Mouse (Mus musculus) CH12.LX (cell line): ENCODE measurements around the gene Hist1h4d. TPM values are rescaled to one million over a fixed set of nuclear protein-coding genes. Genes with fewer than 3 reads are reported as not detected.

Source experiments
- DNase-seq: peaks from one replicate; pipeline ENCODE4 v3.0.0-alpha.2; 2013; ENCODE audit errors: extremely low read depth
- H3K27ac ChIP-seq: 2 replicates; pipeline ENCODE4 v1.5.1; 2012; ENCODE audit warnings: low read depth, mild to moderate bottlenecking, control low read depth, moderate library complexity; ENCODE audit not compliant: insufficient read depth
- H3K27me3 ChIP-seq: replicated peaks from 2 replicates; pipeline ENCODE3; 2012; ENCODE audit warnings: inconsistent platforms
- H3K36me3 ChIP-seq, 2 experiments: replicated peaks in 1 of 2; 2 replicates each; pipeline versions ENCODE3 to v1.6.1; 2012; ENCODE audit warnings: inconsistent platforms in 1 of 2, low read length in 1 of 2, mild to moderate bottlenecking in 1 of 2, mixed read lengths in 1 of 2, moderate library complexity in 1 of 2; ENCODE audit not compliant: control insufficient read depth in 1 of 2, insufficient read depth in 1 of 2
- H3K4me1 ChIP-seq, 2 experiments: 2 replicates each; pipeline ENCODE4 v1.6.1; 2012; ENCODE audit warnings: inconsistent platforms in 1 of 2, moderate library complexity in 1 of 2; ENCODE audit not compliant: insufficient read depth in 2 of 2, control insufficient read depth in 1 of 2
- H3K4me2 ChIP-seq: 2 replicates; pipeline ENCODE4 v1.6.1; 2012; ENCODE audit warnings: low read depth, mild to moderate bottlenecking, control low read depth; ENCODE audit not compliant: poor library complexity, insufficient read depth, severe bottlenecking
- H3K4me3 ChIP-seq, 3 experiments: fragments of 150-350 bp in 1 of 3; sonication (generic) in 1 of 3; replicated peaks in 1 of 3; 2 replicates each; pipeline versions ENCODE3 to v1.5.1; 2011 to 2012; ENCODE audit warnings: low read depth in 2 of 3, low read length in 2 of 3, mild to moderate bottlenecking in 2 of 3, moderate library complexity in 2 of 3, control low read depth in 1 of 3, improper control_type of control experiment in 1 of 3, inconsistent platforms in 1 of 3, mixed read lengths in 1 of 3; ENCODE audit not compliant: poor library complexity in 1 of 3
- H3K79me2 ChIP-seq: replicated peaks from 2 replicates; pipeline ENCODE4 v1.6.1; 2012; ENCODE audit warnings: mild to moderate bottlenecking, moderate library complexity; ENCODE audit not compliant: control insufficient read depth, poor library complexity, insufficient read depth, severe bottlenecking; ENCODE audit errors: extremely low read depth
- H3K9ac ChIP-seq: 2 replicates; pipeline ENCODE4 v1.6.1; 2012; ENCODE audit warnings: low read depth, mild to moderate bottlenecking, control low read depth, moderate library complexity; ENCODE audit not compliant: insufficient read depth
- H3K9me3 ChIP-seq: replicated peaks from 2 replicates; pipeline ENCODE3; 2012; ENCODE audit warnings: low read length, inconsistent platforms, mixed read lengths
- CHD1 ChIP-seq: IDR thresholded peaks from 2 replicates; pipeline ENCODE4 v1.6.1; 2012; ENCODE audit warnings: low read depth, low read length, improper control_type of control experiment, inconsistent platforms
- CHD2 ChIP-seq: IDR thresholded peaks from 2 replicates; pipeline ENCODE4 v1.6.1; 2011; ENCODE audit warnings: low read length, improper control_type of control experiment
- ETS1 ChIP-seq: conservative IDR thresholded peaks from 2 replicates; pipeline ENCODE4 v1.6.1; 2012; ENCODE audit warnings: low read depth, mild to moderate bottlenecking, inconsistent platforms, low read length, improper control_type of control experiment, moderate library complexity
- HCFC1 ChIP-seq: IDR thresholded peaks from 2 replicates; pipeline ENCODE4 v1.6.1; 2012; ENCODE audit warnings: low read depth, mild to moderate bottlenecking, inconsistent platforms, low read length, improper control_type of control experiment
- IRF4 ChIP-seq: IDR thresholded peaks from 2 replicates; pipeline ENCODE4 v1.6.1; 2014; ENCODE audit warnings: low read depth, mild to moderate bottlenecking, inconsistent platforms, low read length, improper control_type of control experiment
- JUN ChIP-seq: IDR thresholded peaks from 2 replicates; pipeline ENCODE4 v1.6.1; 2011; ENCODE audit warnings: low read depth, mild to moderate bottlenecking, low read length, improper control_type of control experiment, moderate library complexity; ENCODE audit not compliant: insufficient read depth
- JUND ChIP-seq: conservative IDR thresholded peaks from 2 replicates; pipeline ENCODE4 v1.6.1; 2011; ENCODE audit warnings: low read depth, low read length, improper control_type of control experiment
- KAT2A ChIP-seq: IDR thresholded peaks from 2 replicates; pipeline ENCODE4 v1.6.1; 2012; ENCODE audit warnings: low read length, improper control_type of control experiment, inconsistent platforms; ENCODE audit not compliant: insufficient replicate concordance
- MEF2A ChIP-seq: IDR thresholded peaks from 2 replicates; pipeline ENCODE4 v1.6.1; 2014; ENCODE audit warnings: low read depth, mild to moderate bottlenecking, inconsistent platforms, low read length, improper control_type of control experiment, borderline replicate concordance
- MXI1 ChIP-seq: IDR thresholded peaks from 2 replicates; pipeline ENCODE4 v1.6.1; 2011; ENCODE audit warnings: mild to moderate bottlenecking, low read depth, low read length, improper control_type of control experiment
- NRF1 ChIP-seq: IDR thresholded peaks from 2 replicates; pipeline ENCODE4 v1.6.1; 2014; ENCODE audit warnings: low read depth, mild to moderate bottlenecking, inconsistent platforms, low read length, improper control_type of control experiment, moderate library complexity
- PAX5 ChIP-seq: IDR thresholded peaks from 2 replicates; pipeline ENCODE4 v1.6.1; 2012; ENCODE audit warnings: low read length, inconsistent platforms, mixed read lengths
- POLR2A ChIP-seq: IDR thresholded peaks from 2 replicates; pipeline ENCODE4 v1.6.1; 2011; ENCODE audit warnings: low read depth, mild to moderate bottlenecking, improper control_type of control experiment, low read length
- RCOR1 ChIP-seq: conservative IDR thresholded peaks from 2 replicates; pipeline ENCODE4 v1.6.1; 2012; ENCODE audit warnings: low read depth, mild to moderate bottlenecking, inconsistent platforms, low read length, improper control_type of control experiment
- SIN3A ChIP-seq: IDR thresholded peaks from 2 replicates; pipeline ENCODE4 v1.6.1; 2012; ENCODE audit warnings: low read length, improper control_type of control experiment, inconsistent platforms
- SMC3 ChIP-seq: IDR thresholded peaks from 2 replicates; pipeline ENCODE4 v1.6.1; 2011; ENCODE audit warnings: low read depth, low read length, improper control_type of control experiment
- TBP ChIP-seq: conservative IDR thresholded peaks from 2 replicates; pipeline ENCODE4 v1.6.1; 2011; ENCODE audit warnings: low read depth, low read length, improper control_type of control experiment
- TCF12 ChIP-seq: IDR thresholded peaks from 2 replicates; pipeline ENCODE4 v1.6.1; 2014; ENCODE audit warnings: low read depth, mild to moderate bottlenecking, inconsistent platforms, low read length, improper control_type of control experiment
- USF2 ChIP-seq: conservative IDR thresholded peaks from 2 replicates; pipeline ENCODE4 v1.6.1; 2011; ENCODE audit warnings: low read depth, low read length, improper control_type of control experiment
- ZKSCAN1 ChIP-seq: IDR thresholded peaks from 2 replicates; pipeline ENCODE4 v1.6.1; 2012; ENCODE audit warnings: low read depth, inconsistent platforms, low read length, improper control_type of control experiment, borderline replicate concordance
- ZMIZ1 ChIP-seq: IDR thresholded peaks from 2 replicates; pipeline ENCODE4 v1.6.1; 2012; ENCODE audit warnings: low read depth, mild to moderate bottlenecking, inconsistent platforms, low read length, improper control_type of control experiment
- ZNF384 ChIP-seq: IDR thresholded peaks from 2 replicates; pipeline ENCODE4 v1.6.1; 2012; ENCODE audit warnings: low read depth, low read length, improper control_type of control experiment, inconsistent platforms
- dilution Hi-C: fragments of 300-500 bp; cut with MboI; formaldehyde crosslinking; loops from 2 replicates; pipeline ENCODE4 v1.14.3; 2020; ENCODE audit warnings: low sequenced_read_pairs; ENCODE audit not compliant: extremely low pct_unique_long_range_greater_than_20kb, extremely low pct_ligation_motif_present
- in situ Hi-C: fragments of 300-500 bp; cut with MboI; formaldehyde crosslinking; loops from 3 replicates; pipeline ENCODE4 v1.14.3; 2019; ENCODE audit warnings: low sequenced_read_pairs, low pct_ligation_motif_present, low pct_unique_long_range_greater_than_20kb, mixed read lengths
- polyA plus RNA-seq: library from polyadenylated mRNA; unstranded; fragments of >175 nt; gene quantifications from 2 replicates; pipeline ENCODE4 v1.2.1, GENCODE M21; 2012; ENCODE audit warnings: low read depth; ENCODE audit not compliant: insufficient read length
- total RNA-seq, 2 experiments: library from RNA; depleted of rRNA; stranded (reverse); fragments of 300-350 nt in 1 of 2; fragments of >200 nt in 1 of 2; gene quantifications; 2 replicates each; pipeline ENCODE4 v1.2.3; 2012 to 2014

Gene Hist1h4d
- total and polyA plus RNA-seq, 3 experiments = 6.7 to 1,831 (median 27.7) TPM

GRCm38 (mm10) chr13:23605052-23605451 lies 23.7 kb downstream of the Hist1h4d start:
- Histone ChIP-seq H3K27ac (no peak overlapping the region), H3K4me1 (no peaks in the 10 kb centered on the region), H3K27me3 (no peaks in the 10 kb centered on the region), H3K36me3 (peaks cover 0 to 17% of the 10 kb centered on the region in 2 experiments), H3K9ac (no peak overlapping the region)
- TF ChIP-seq SIN3A (no peak), TBP (no peak), JUND (no peak), KAT2A (no peak), TCF12 (no peak), CHD2 (no peak), NRF1 (no peak), RCOR1 (no peak), USF2 (no peak), ZNF384 (no peak), POLR2A (no peak), ZKSCAN1 (no peak)
- TF ChIP-seq, all 38 proteins: peak for 0
- in situ Hi-C loops = no loop called here
- Histone ChIP-seq H3K79me2 (no peaks in the 10 kb centered on the region), H3K4me2 (no peak overlapping the region), H3K9me3 (no peaks in the 10 kb centered on the region), H3K4me3 (no peak overlapping the region)
- dilution Hi-C loops = no loop called here
- no peak for DNase-seq

GRCm38 (mm10) chr13:23609209-23609608 lies 27.8 kb downstream of the Hist1h4d start:
- H3K27me3 ChIP-seq = no peaks in the 10 kb centered on the region
- no peaks in the 10 kb centered on the region for H3K79me2 ChIP-seq
- no peak for DNase-seq
- H3K27ac ChIP-seq = no peak overlapping the region
- TF ChIP-seq CHD2 (no peak), JUN (no peak), ZMIZ1 (no peak), ETS1 (no peak), MXI1 (no peak), IRF4 (no peak), SMC3 (no peak), KAT2A (no peak), MEF2A (no peak), PAX5 (no peak), CHD1 (no peak), HCFC1 (no peak), ZKSCAN1 (no peak)
- TF ChIP-seq, all 38 proteins: peak for 0
- peaks cover 3 to 6% of the 10 kb centered on the region in 2 experiments; a peak in 3 of 4 replicates for H3K4me1 ChIP-seq
- no peak overlapping the region for H3K4me2 ChIP-seq
- in situ Hi-C loops (no loop called here), dilution Hi-C loops (no loop called here)
- no peak overlapping the region for H3K9ac ChIP-seq
- H3K9me3 ChIP-seq = no peaks in the 10 kb centered on the region
- no peak overlapping the region for H3K4me3 ChIP-seq
- peaks cover 2 to 34% of the 10 kb centered on the region in 2 experiments for H3K36me3 ChIP-seq
